Mouse (Mus musculus) testis, adult 2 months (tissue): Measurements from ENCODE around the gene Kcnq4.

Experiments
- CTCF ChIP-seq: fragments of 200-500 bp; IDR thresholded peaks from 2 replicates; pipeline ENCODE4 v1.5.1; 2012; ENCODE audit warnings: low read depth, mild to moderate bottlenecking, inconsistent platforms, low read length, moderate library complexity; ENCODE audit not compliant: control insufficient read depth, insufficient read depth, insufficient replicate concordance
- POLR2A ChIP-seq: fragments of 200-500 bp; IDR thresholded peaks from 2 replicates; pipeline ENCODE4 v1.6.1; 2012; ENCODE audit warnings: low read depth, mild to moderate bottlenecking, inconsistent platforms, low read length, moderate library complexity; ENCODE audit not compliant: control insufficient read depth

GRCm38 (mm10) chr4:120712236-120712635 is 36.2 kb downstream of the Kcnq4 start:
- TF ChIP-seq POLR2A (no peak), CTCF (no peak)
